Mouse (Mus musculus): ENCODE data around the gene Gm5751.
"Not testable (repeated sequence)": the region's sequence is repeated elsewhere in the genome, so short reads cannot be mapped to it uniquely, and the experiment has no call there.

The Gm5751 gene

DNA sequence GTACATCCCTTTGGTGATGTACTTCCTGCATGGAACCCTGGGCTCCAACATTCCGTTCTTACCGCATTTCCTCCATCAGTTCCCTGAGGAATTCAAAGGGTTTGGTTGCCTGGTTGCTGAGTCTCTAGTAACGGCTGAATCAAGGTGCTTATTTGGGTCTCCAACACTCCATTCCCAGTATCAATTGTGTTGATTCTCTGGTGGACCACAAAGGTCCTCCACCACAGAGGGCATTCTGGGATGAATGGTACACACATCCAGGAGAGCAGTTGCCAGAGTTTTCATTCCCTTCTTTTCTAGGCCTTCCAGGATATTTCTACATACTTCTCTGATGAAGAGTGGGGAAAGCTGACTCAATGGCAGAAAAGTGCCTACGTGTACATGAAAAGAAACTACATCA lies at the start of gene Gm5751:
Gene Gm5751 (plus strand): TSS at position 301 of the 400 bp plus-strand sequence.
- not testable (repeated sequence) for DNase-seq (ENCODE audit: low read depth, low spot score)

DNA sequence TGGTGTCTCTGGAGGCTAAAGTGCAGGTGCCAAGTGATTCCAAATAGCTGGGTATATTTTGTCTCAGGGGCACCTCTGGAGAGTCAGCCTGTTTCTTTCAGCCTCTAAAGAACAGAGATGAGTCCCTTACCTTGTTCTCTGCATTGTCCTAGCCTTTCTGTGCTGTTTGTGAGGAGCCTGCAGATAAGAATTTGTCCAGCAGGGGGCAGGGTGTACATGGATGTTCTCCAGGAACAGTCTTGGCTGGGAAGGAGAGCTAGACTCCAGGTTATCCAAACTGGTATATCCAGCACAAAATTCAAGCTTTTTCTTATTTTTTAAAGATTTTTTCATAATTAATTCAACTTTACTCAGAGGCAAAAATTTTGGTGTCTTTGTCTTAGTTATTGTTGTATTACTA lies 42.0 kb upstream of the Gm5751 start:
- DNase-seq (ENCODE audit: low read depth, low spot score), result peak; percentile 0

DNA sequence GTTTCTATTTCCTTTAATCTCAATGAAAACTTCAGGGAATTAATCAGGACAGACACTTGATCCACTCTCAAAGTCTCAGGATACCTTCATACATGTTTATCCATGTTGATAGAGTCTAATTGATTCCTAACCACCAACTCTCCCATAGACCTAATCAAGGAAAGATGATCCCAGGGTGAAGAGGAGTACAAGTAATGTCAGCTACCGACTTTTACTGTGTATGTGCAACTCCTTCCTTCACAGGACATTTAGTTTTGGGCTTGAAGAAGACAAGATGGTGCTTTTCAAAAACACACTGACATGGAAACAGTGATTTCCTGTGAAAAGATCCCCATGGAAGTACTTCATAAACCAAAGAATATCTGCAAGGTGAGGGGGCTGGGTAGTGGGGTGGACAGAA lies 30.4 kb upstream of the Gm5751 start, which contains the start of gene Gm6592:
Gene Gm6592 (plus strand): TSS at position 301 of the 400 bp plus-strand sequence.
- no peak for DNase-seq (ENCODE audit: low read depth, low spot score)

DNA sequence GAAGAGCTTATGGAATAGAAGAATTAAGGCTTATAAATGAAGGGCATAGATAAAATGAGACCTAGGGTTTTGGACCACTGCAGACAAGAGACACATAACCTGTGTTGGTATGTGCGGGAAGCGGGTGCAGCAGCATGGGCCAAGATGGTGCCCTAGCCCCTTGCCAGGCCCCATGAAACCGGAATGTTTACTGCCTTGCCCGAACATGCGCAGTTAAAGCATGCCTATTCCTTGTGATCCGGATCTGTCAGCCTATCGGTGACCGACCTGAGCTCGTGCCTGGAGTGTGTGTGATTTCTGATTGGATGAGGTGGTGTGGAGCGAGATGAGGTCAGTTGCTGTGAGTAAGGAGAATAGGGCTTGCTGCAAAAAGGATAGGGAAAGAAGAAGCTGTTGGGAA lies 21.6 kb upstream of the Gm5751 start:
- DNase-seq (ENCODE audit: low read depth, low spot score), result no peak

DNA sequence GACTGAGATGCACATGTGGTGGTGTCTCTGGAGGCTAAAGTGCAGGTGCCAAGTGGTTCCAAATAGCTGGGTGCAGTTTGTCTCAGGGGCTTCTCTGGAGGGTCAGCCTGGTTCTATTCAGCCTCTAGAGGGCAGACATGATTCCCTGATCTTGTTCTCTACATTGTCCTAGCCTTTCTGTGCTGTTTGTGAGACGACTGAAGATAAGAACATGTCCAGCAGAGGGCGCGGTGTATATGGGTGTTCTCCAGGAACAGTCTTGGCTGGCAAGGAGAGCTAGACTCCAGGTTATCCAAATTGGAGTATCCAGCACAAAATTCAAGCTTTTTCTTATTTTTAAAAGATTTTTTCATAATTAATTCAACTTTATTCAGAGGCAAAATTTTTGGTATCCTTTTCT lies 9.7 kb upstream of the Gm5751 start:
- peak; percentile 3 for DNase-seq (ENCODE audit: low read depth, low spot score)

DNA sequence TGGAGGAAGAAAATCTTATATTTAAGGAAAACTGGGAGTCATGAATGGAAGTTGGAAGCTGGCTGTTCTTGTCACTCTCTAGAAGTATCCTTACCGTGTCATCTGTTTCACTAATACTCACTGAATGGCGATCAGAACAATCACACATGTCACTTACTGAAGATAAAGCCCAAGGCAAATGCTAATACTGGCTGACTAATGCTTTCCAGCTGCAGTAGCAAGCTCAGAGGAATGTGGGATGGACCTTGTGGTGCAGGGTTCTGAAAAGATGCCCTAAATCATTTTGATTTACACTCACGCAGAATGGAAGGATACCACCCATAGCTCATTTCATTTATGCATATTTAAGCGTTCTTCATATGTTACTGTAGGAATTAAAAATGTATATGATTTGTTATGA lies 10.3 kb downstream of the Gm5751 start:
- no peak for DNase-seq (ENCODE audit: low read depth, low spot score)

DNA sequence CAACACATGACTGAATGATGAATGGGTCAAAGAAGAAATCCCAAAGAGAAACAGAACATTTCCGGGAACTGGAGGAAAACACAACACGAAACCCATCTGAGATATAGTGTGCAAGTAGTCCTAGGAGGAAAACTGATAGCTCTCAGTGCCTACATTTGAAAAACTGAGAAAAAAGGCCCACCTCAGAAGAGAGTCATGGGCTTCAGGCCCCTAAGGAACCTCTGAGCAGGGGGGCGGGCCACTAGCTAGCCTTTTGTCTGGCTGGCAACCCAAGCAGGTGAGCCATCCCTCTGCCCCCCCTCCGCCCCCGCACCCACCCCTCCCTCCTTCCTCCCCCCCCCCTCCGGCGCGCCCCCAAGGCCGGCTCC lies 17.9 kb downstream of the Gm5751 start:
- no peak for DNase-seq (ENCODE audit: low read depth, low spot score)

DNA sequence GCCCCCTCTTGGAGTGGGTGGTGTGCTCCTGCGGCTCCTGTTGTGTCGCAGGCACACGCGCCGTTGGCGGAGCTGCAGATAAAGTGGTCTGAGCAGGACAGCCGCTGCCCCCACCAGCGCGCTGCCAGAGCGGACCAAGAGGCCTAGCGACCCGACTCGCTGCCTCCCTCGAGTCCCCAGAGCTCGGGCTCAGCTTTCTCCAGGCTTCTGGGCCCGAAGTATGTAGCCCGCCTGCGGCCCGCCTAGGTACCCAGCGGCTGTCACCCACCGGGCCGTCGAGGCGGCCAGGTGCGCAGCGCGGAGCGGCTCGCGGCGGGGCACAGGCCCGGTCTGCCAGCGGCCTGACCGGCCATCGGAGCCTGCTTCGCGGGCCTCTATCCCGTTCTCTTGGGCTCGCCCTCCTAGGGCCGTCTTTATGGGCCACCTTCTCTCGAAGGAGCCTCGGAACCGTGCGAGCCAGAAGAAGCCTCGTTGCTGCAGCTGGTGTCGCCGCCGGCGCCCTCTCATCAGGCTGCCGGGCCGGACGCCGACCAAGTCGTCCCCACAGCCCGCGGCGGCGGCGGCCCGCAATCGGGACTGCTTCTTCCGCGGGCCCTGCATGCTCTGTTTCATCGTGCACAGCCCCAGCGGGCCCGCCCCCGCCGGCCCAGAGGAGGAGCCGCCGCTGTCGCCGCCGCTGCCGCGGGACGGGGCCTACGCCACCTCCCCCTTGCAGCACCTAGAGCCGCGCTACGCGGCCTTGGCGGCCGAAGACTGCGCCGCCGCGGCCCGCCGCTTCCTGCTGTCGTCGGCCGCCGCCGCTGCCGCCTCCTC lies 18.5 kb downstream of the Gm5751 start, which contains the start of gene B630019K06Rik:
Gene B630019K06Rik (plus strand): TSS at position 40 of the 813 bp plus-strand sequence.
- peak; percentile 18 for DNase-seq (ENCODE audit: low read depth, low spot score)

DNA sequence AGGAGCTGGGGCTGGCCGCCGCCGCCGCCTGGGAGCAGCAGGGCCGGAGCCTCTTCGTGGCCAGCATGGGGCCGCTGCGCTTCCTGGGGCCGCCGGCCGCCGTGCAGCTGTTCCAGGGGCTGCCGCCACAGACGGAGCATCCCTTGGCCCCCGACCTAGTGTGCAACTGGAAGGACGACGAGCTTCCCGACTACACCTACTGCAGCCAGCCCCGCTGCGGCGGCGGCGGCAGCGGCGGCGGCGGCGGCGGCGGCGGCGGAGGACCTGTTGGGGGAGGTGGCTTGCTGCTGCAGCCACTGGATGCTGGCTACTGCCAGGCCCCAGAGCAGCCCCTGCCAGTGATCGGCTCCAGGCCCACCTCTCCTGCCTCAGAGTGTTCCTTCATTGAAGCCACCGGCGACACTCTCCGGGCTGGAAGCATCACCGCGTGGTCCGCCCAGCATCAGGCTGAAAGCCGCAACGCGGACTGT lies 19.2 kb downstream of the Gm5751 start:
- no peak for DNase-seq (ENCODE audit: low read depth, low spot score)

DNA sequence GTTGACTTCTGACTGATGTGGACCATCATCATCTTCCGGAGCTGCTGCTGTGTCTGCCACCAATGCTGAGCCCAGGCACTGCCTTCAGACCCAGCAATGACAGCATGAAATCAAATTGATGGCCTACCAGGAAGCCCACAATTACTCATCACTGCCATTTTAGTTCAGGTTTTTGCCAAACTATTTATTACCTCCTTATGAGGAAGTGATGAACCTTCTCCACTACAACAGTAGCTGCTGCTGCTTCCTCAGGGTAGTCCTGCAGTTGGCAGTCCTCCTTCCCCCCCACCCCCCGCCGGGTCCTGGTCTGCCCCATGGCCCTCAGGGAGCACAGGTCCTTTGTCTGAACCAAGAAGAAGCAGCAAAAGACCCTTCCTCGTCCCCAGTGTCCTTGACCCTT lies 26.8 kb downstream of the Gm5751 start:
- no peak for DNase-seq (ENCODE audit: low read depth, low spot score)

DNA sequence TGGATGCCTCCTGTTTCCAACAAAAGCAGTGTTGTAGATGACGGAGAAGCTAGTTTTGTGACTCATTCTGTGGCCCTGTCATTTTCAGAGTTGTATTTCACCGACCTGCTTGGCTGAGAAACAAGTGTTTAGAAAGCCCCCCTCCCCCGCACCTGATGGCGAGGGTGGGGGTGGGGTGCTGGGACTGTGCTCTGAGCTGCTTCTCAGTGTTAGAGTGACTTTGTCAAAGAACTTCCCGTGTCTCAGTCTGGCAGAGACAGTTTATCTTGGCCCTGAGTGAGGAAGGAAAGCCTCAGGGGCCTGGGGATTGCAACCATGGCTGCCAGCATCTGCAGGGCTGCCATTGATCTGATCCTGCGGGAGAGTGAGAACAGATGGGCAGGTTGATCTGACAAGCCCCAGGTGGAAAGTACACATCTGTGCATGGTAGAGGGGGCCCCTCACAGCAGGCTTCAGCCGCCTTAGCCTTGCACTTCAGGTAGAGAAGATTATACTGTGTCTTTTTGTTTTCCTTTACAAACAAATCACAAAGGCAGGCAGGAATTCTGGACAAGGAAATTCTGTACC lies 27.9 kb downstream of the Gm5751 start:
- DNase-seq (ENCODE audit: low read depth, low spot score), result no peak

DNA sequence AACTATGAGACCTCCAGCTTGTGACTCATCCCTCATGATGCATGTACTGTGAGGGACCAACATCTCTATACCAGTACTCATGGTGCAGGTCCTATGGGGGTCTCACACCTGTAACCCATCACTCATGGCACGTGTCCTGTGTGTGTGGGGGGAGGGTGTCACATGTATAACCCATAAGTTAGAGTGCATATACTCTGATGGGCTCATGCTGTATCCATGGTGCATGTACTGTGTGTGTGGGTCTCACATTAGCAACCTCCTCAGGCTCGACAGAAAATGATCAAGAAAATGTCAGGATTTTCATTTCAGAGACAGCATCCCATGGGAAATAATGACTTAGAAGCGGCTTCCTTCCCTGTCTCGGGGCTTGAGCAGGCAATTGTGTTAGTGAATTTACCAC lies 47.0 kb downstream of the Gm5751 start:
- no peak for DNase-seq (ENCODE audit: low read depth, low spot score)

DNA sequence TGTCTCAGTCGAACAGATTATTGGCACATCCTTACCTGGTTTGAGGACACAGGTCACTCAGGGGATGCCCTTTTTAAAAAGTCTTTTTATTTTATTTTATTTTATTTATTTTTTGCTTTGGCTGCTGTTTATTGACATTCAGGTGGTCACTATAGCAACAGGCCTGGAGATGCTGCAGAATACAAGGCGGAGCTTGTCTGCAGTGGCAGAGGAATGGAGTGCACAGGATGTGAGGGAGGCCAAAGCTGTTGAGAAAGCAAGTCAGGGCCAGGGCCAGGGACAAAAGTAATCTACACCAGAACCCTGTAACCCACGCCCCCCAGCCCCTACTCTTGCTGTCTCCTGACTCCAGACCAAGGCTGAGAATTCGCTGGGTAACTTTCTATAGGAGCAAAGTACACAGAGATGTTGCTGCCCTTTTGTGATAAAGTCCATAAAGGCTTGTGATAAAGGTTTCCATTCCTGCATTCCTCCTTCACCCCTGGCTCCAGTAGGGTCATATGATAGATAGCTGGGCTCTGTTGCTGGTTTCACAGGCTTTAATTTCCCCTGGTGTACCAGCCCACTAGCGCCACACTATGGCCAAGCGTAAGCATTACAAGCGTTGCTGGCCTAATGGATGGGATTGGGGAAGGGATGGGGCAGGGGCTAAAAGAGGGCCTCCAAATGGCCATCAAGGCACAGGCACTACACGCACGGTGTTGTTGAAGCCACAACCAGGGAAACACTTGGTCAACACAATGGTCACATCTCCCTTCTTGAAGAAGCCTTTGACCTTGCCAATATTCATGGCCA lies 48.0 kb downstream of the Gm5751 start:
- DNase-seq (ENCODE audit: low read depth, low spot score), result no peak

DNA sequence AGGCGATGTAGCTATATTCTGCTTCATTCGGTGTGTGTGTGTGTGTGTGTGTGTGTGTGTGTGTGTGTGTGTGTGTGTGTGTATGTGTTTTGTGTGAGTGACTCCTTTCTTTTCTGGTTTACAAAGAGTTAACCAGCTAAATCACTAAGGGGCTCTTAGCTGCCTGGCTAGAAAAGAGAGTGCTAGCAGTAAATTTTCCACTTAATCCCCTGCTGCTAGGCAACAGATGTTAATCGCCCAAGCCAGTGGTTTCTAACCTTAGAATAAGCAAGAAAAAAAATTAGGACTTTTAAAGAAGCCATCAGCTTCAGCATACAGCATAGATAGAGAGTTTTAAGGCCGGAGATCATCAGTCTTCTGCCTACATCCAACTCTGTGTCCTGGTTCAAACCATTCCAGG lies 53.3 kb downstream of the Gm5751 start:
- DNase-seq (ENCODE audit: low read depth, low spot score), result no peak
